Mouse (Mus musculus): ENCODE data around the gene Lamtor4.

GRCm38 (mm10) chr5:138299613-138300012, 44.3 kb downstream of the Lamtor4 start:
- no peak for TF ChIP-seq FLI1 (IDR thresholded peaks at IDR 0.05; ENCODE audit: low read length)
- no peak for TF ChIP-seq GATA1 (IDR thresholded peaks at IDR 0.05; ENCODE audit: borderline replicate concordance, low read length)

Data from megakaryocyte, embryonic 14.5 days (primary cell).